Mouse (Mus musculus) forebrain, embryonic 15.5 days (tissue): Measurements from ENCODE around the gene Sult6b2. TPM values are rescaled to one million over a fixed set of nuclear protein-coding genes. Genes with fewer than 3 reads are reported as not detected.
A peak's percentile ranks its signal among the peaks of the same experiment; 100 is the strongest.

Source experiments
- ATAC-seq: fragments of 200-750 bp; cut with Nextera tagmentation; replicated peaks from 2 replicates; pipeline ENCODE4 v1.8.0; 2017; ENCODE audit warnings: mild to moderate bottlenecking, moderate TSS enrichment, moderate library complexity
- H3K27ac ChIP-seq: fragments of 300-500 bp; sonication (generic); replicated peaks from 2 replicates; pipeline ENCODE4 v1.5.1; 2015; ENCODE audit warnings: mild to moderate bottlenecking, inconsistent platforms
- H3K27me3 ChIP-seq: fragments of 300-500 bp; sonication (generic); 2 replicates; pipeline ENCODE4 v1.6.1; 2015; ENCODE audit warnings: inconsistent platforms
- H3K36me3 ChIP-seq: fragments of 300-500 bp; sonication (generic); 2 replicates; pipeline ENCODE4 v1.6.1; 2015; ENCODE audit warnings: mild to moderate bottlenecking, inconsistent platforms
- H3K4me1 ChIP-seq: fragments of 300-500 bp; sonication (generic); 2 replicates; pipeline ENCODE4 v1.6.1; 2015; ENCODE audit warnings: inconsistent platforms
- H3K4me2 ChIP-seq: fragments of 300-500 bp; sonication (generic); replicated peaks from 2 replicates; pipeline ENCODE4 v1.6.1; 2015; ENCODE audit warnings: mild to moderate bottlenecking, inconsistent platforms
- H3K4me3 ChIP-seq: fragments of 300-500 bp; sonication (generic); 2 replicates; pipeline ENCODE4 v1.5.1; 2015; ENCODE audit warnings: mild to moderate bottlenecking, inconsistent platforms
- H3K9ac ChIP-seq: fragments of 300-500 bp; sonication (generic); replicated peaks from 2 replicates; pipeline ENCODE4 v1.6.1; 2015; ENCODE audit warnings: mild to moderate bottlenecking, inconsistent platforms
- H3K9me3 ChIP-seq: fragments of 300-500 bp; sonication (generic); 2 replicates; pipeline ENCODE4 v1.6.1; 2016; ENCODE audit warnings: inconsistent platforms
- WGBS: fragments of 180-500 bp; shearing (Covaris S2); methylation state at CpG from one replicate; pipeline ENCODE4 v1.1.7; 2015; ENCODE audit warnings: mixed read lengths; 5-methylcytosine and 5-hydroxymethylcytosine counted together
- polyA plus RNA-seq: library from polyadenylated mRNA; unstranded; fragments of >200 nt; fragmentation: Nextera tagmentation; extraction: Ambion mirVana; gene quantifications from 2 replicates; pipeline ENCODE4 v1.2.1, GENCODE M21; 2015

The Sult6b2 gene
- polyA plus RNA-seq, 1 experiment from 2014 or later, result 0.34 TPM

DNA sequence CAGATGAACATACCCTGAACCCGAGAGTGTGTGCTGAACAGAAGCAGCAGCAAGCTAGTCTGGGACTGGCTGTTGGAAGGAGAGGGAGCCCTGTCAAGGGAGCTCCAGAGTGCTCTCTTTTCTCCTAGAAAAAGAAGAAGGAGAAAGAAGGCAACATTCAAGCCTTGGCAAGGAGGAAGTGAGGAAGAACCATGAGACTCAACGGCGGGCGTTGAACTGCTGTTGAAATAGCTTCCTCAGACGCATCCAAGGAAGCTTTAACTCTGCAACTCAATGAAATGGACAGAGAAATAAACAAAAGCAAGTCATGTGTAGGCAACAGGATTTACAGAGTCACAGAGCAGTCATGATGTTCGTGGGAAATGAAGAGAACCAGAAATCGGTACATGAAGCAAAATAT is 57.5 kb downstream of the Sult6b2 start:
- H3K9ac ChIP-seq, result no peak overlapping the region
- no peak for ATAC-seq
- H3K36me3 ChIP-seq, result no peaks in the 10 kb centered on the region
- no peak overlapping the region for H3K4me3 ChIP-seq
- no peaks in the 10 kb centered on the region for H3K4me1 ChIP-seq
- 85% methylated on average over 7 of the region's 7 CpGs for WGBS
- no peaks in the 10 kb centered on the region for H3K9me3 ChIP-seq
- no peak overlapping the region for H3K27ac ChIP-seq
- H3K27me3 ChIP-seq, result no peaks in the 10 kb centered on the region
- no peak overlapping the region for H3K4me2 ChIP-seq

DNA sequence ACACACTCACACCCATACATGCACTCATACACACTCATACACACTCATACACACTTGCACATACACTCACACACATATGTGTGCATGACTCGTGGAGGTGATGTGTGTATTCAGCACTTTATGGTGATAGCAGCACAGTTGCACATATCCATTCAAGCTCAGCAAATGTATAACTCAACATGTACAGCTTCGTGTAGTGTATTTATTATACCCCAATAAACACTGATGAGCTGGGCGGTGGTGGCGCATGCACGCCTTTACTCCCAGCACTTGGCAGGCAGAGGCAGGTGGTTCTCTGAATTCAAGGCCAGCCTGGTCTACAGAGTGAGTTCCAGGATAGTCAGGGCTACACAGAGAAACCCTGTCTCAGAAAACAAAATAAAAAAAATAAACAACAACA is 58.8 kb downstream of the Sult6b2 start:
- WGBS, result 93% methylated on average over 5 of the region's 5 CpGs
- no peak overlapping the region for H3K4me2 ChIP-seq

DNA sequence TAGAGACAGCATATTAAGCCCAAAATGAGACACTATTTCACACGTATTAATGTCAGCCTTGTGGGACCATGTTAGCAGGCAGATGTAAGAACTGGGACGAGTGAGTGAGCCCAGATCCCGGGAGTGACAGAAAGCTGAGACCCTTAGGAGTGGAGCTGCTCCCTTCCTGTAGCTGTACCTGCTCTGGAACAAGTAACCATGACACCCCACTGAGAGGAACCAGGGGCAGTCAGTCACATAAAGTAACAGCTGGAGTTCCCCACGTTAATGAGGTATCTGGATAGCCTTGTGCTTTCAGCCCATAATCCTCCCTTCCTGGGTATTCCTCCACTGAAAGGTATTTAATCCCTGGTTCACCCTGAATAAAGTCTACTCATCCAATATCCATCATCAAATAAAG is 61.1 kb downstream of the Sult6b2 start:
- Histone ChIP-seq H3K4me3 (no peak overlapping the region), H3K27me3 (no peaks in the 10 kb centered on the region), H3K9ac (no peak overlapping the region), H3K27ac (no peak overlapping the region), H3K4me1 (no peaks in the 10 kb centered on the region), H3K9me3 (no peaks in the 10 kb centered on the region), H3K36me3 (no peaks in the 10 kb centered on the region), H3K4me2 (no peak overlapping the region)
- 53% methylated on average over 4 of the region's 4 CpGs for WGBS
- ATAC-seq, result no peak

More for the DNA sequence above, 58.8 kb downstream of the Sult6b2 start:
- Histone ChIP-seq H3K27me3 (no peaks in the 10 kb centered on the region), H3K4me1 (no peaks in the 10 kb centered on the region), H3K27ac (no peak overlapping the region), H3K36me3 (no peaks in the 10 kb centered on the region), H3K4me3 (no peak overlapping the region), H3K9me3 (no peaks in the 10 kb centered on the region), H3K9ac (no peak overlapping the region)
- no peak for ATAC-seq

DNA sequence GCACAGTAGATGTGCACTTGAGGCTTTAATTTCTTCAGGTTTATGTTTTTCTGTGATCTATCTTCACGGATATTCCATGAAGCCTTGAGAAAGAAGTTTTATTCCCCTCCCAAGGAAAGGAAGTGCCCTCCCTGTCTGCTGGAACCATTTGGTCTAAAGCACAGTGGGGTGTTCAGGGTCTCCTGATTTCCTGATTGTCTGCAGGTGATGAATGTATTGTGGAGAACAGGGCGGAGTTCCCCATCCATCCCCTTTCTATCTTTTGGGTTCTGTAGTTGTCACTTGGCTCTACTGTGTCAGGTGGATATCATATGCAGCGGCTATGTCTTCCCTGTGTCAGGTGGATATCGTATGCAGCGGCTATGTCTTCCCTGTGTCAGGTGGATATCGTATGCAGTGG is 62.5 kb downstream of the Sult6b2 start:
- H3K27me3 ChIP-seq, result no peaks in the 10 kb centered on the region
- no peak for ATAC-seq
- H3K4me2 ChIP-seq, result no peak overlapping the region
- H3K36me3 ChIP-seq, result no peaks in the 10 kb centered on the region
- no peak overlapping the region for H3K9ac ChIP-seq
- no peak overlapping the region for H3K4me3 ChIP-seq
- H3K27ac ChIP-seq, result no peak overlapping the region
- H3K4me1 ChIP-seq, result no peaks in the 10 kb centered on the region
- WGBS, result 90% methylated on average over 6 of the region's 6 CpGs
- H3K9me3 ChIP-seq, result no peaks in the 10 kb centered on the region

DNA sequence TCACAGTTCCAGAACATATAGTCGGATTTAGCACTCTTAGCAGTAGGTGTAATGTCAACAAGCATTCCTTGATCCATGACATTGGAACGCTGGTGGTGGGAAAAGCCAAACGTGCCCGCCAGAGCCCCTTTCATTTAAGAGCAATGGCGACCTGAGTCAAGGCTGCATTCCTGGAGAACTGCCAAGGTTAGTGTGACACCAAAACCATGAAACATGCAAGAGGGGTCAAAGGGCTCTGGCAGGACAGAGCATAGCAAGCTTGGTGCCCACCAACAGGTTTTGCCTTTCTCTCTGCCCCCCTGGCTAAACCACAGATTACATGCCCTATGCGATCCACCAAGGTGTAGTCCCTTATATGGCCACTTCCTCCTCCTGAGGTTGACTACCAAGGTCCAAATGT is 65.7 kb downstream of the Sult6b2 start:
- Histone ChIP-seq H3K9me3 (no peaks in the 10 kb centered on the region), H3K27me3 (no peaks in the 10 kb centered on the region), H3K9ac (no peak overlapping the region), H3K27ac (no peak overlapping the region), H3K4me3 (no peak overlapping the region), H3K4me2 (no peak overlapping the region), H3K4me1 (no peaks in the 10 kb centered on the region), H3K36me3 (no peaks in the 10 kb centered on the region)
- no peak for ATAC-seq
- WGBS, result 83% methylated on average over 6 of the region's 6 CpGs

DNA sequence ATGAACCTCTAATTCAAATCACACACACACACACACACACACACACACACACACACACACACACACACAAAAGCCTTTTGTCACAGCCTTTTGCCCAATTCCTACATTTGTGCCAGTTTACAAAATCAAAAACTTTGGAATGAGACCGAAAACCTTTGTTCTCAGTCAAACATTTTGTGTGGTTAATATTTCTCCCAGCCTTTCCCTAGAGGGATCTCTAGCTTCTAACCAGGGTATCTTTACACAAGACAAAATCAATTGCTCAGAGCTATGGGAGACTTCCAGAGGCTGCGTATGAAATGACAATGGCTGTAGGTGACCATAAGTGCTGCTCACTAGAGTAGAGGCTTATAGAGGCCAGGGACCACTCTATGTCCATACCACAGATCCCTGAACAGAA is 66.1 kb downstream of the Sult6b2 start:
- H3K4me3 ChIP-seq, result no peak overlapping the region
- no peaks in the 10 kb centered on the region for H3K4me1 ChIP-seq
- H3K9me3 ChIP-seq, result no peaks in the 10 kb centered on the region
- H3K27ac ChIP-seq, result no peak overlapping the region
- 90% methylated on average over 2 of the region's 2 CpGs for WGBS
- H3K27me3 ChIP-seq, result no peaks in the 10 kb centered on the region
- H3K9ac ChIP-seq, result no peak overlapping the region
- no peaks in the 10 kb centered on the region for H3K36me3 ChIP-seq
- H3K4me2 ChIP-seq, result no peak overlapping the region
- ATAC-seq, result no peak

DNA sequence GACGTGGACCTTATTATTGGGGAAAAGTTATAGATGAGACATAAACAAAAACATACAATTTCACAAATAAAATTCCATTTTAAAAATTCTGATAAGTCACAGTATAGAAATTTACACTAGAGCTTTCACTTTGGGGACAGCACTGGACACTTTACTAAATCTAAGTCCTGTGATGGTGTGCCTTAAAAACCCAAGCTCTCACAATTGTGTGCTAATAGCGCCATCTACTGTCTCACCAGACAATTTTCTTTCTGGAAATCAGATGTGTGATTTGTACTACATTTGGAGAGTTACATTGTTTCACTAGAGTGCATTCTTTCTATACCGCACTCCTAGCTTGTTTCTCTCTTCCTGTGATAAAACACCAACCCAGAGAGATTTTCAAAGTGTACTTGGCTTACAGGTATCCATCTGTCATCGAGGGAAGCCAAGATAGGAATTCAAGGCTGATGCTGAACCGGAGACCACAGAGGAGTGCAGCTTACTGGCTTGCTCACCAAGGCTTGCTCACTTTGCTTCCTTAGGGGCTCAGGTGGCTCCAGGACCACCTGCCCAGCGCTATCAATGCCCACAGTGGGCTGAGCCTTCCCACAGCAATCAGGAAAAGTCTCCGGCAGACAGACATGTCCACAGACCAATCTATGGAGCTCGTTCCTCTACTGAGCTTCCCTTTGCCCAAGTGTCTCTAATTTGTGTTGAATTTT is 68.8 kb downstream of the Sult6b2 start:
- Histone ChIP-seq H3K27me3 (no peaks in the 10 kb centered on the region), H3K36me3 (no peaks in the 10 kb centered on the region), H3K27ac (no peak overlapping the region), H3K4me1 (no peaks in the 10 kb centered on the region), H3K4me3 (no peak overlapping the region), H3K4me2 (no peak overlapping the region), H3K9me3 (no peaks in the 10 kb centered on the region), H3K9ac (no peak overlapping the region)
- ATAC-seq, result peak; percentile 58; the same call in 1 of the 2 replicates
- 48% methylated on average over 8 of the region's 8 CpGs for WGBS

Other genes with a start within 250 kb of the Sult6b2 start
- gene Kcnj8, start 232.9 kb downstream of the Sult6b2 start, polyA plus RNA-seq, result 12.0 and 13.4 TPM in 2 replicates
- gene Abcc9, start 102.2 kb downstream of the Sult6b2 start, polyA plus RNA-seq, result 2.9 and 3.1 TPM in 2 replicates
- gene Cmas, start 47.8 kb downstream of the Sult6b2 start, polyA plus RNA-seq, result 147 and 160 TPM in 2 replicates
- gene St8sia1, start 159.9 kb upstream of the Sult6b2 start, polyA plus RNA-seq, result 5.5 and 6.9 TPM in 2 replicates